Mouse (Mus musculus) spleen, adult 18-20 months (tissue): ENCODE data around the gene 1700016H13Rik.

ENCODE experiments used
- DNase-seq, 2 experiments: peaks; one replicate each; pipeline ENCODE4 v3.0.0; 2022; ENCODE audit warnings: mixed read lengths in 2 of 2

The 1700016H13Rik gene

GRCm38 (mm10) chr5:103598881-103599280 lies 56.9 kb downstream of the 1700016H13Rik start:
- DNase-seq, result no peak

GRCm38 (mm10) chr5:103598264-103598663 lies 57.5 kb downstream of the 1700016H13Rik start:
- no peak for DNase-seq
